Mouse (Mus musculus): ENCODE results near the gene Tex45. TPM values are rescaled to one million over a fixed set of nuclear protein-coding genes. Genes with fewer than 3 reads are reported as not detected.

Gene Tex45
- polyA plus RNA-seq, 2 experiments = 0.10 TPM; not detected in 1

GRCm38 (mm10) chr8:3500235-3501090, 29.8 kb downstream of the Tex45 start, which contains the start of gene Mcoln1:
Gene Mcoln1, plus strand, starts transcription at chr8:3500457.
- ATAC-seq (ENCODE audit: insufficient read depth) (peak; percentile 90), DNase-seq (ENCODE audit: low read depth in 3 of 3, low spot score in 3 of 3) (peak; percentile 95 to 96 (median 96))
- Histone ChIP-seq H3K9me3 (ENCODE audit: control insufficient read depth, low read length) (no peaks in the 10 kb centered on the region), H3K4me1 (replicated peaks; ENCODE audit: control insufficient read depth in 2 of 2, insufficient read depth in 2 of 2, low read length in 1 of 2) (peaks cover 2 to 15% of the 10 kb centered on the region in 2 experiments; a peak in 2 of 4 replicates), H3K9ac (replicated peaks) (peak within 1 kb of the TSS; percentile 79), H3K4me3 (ENCODE audit: insufficient read depth in 1 of 2, low read depth in 2 of 2, low read length in 2 of 2) (peak within 1 kb of the TSS; percentile 74 to 93), H3K36me3 (replicated peaks; ENCODE audit: control insufficient read depth, insufficient read depth, low read depth) (no peaks in the 10 kb centered on the region), H3K27ac (peak within 1 kb of the TSS; percentile 81), H3K4me2 (ENCODE audit: low read depth) (peak within 1 kb of the TSS; percentile 79), H3K27me3 (ENCODE audit: control insufficient read depth, insufficient read depth, low read length) (no peaks in the 10 kb centered on the region)
- TF ChIP-seq CTCF (IDR thresholded peaks at IDR 0.05; ENCODE audit: low read depth) = peak; percentile 39
- peak; percentile 41; the same call in 1 of the 2 replicates for TF ChIP-seq EP300 (IDR thresholded peaks at IDR 0.05; ENCODE audit: low read depth)
- under 1% methylated on average over 70 of the region's 70 CpGs for WGBS (ENCODE audit: insufficient replicate concordance)

- peaks cover 2 to 15% of the 10 kb centered on the region in 2 experiments; a peak in 2 of 4 replicates for H3K4me1 ChIP-seq (replicated peaks; ENCODE audit: control insufficient read depth in 2 of 2, insufficient read depth in 2 of 2, low read length in 1 of 2)
- H3K27ac ChIP-seq = no peak overlapping the region
- no peaks in the 10 kb centered on the region for H3K27me3 ChIP-seq (ENCODE audit: control insufficient read depth, insufficient read depth, low read length)
- ATAC-seq (ENCODE audit: insufficient read depth) = no peak
- 42% methylated on average over 4 of the region's 4 CpGs for WGBS (ENCODE audit: insufficient replicate concordance)
- no peak overlapping the region for H3K4me2 ChIP-seq (ENCODE audit: low read depth)
- no peak for DNase-seq (ENCODE audit: low read depth in 3 of 3, low spot score in 3 of 3)
- H3K9me3 ChIP-seq (ENCODE audit: control insufficient read depth, low read length) = no peaks in the 10 kb centered on the region
- no peaks in the 10 kb centered on the region for H3K36me3 ChIP-seq (replicated peaks; ENCODE audit: control insufficient read depth, insufficient read depth, low read depth)
- TF ChIP-seq CTCF (IDR thresholded peaks at IDR 0.05; ENCODE audit: low read depth) (no peak), EP300 (IDR thresholded peaks at IDR 0.05; ENCODE audit: low read depth) (no peak)
- H3K4me3 ChIP-seq (ENCODE audit: insufficient read depth in 1 of 2, low read depth in 2 of 2, low read length in 2 of 2) = no peak overlapping the region
- no peak overlapping the region for H3K9ac ChIP-seq (replicated peaks)
These were observed 31.6 kb downstream of the Tex45 start for GRCm38 (mm10) chr8:3502217-3502616.

- no peaks in the 10 kb centered on the region for H3K27me3 ChIP-seq (ENCODE audit: control insufficient read depth, insufficient read depth, low read length)
- H3K4me1 ChIP-seq (replicated peaks; ENCODE audit: control insufficient read depth in 2 of 2, insufficient read depth in 2 of 2, low read length in 1 of 2) = peaks cover 0 to 2% of the 10 kb centered on the region in 2 experiments; a peak in 1 of 4 replicates
- DNase-seq (ENCODE audit: low read depth in 3 of 3, low spot score in 3 of 3) = no peak
- no peaks in the 10 kb centered on the region for H3K9me3 ChIP-seq (ENCODE audit: control insufficient read depth, low read length)
- H3K27ac ChIP-seq = no peak overlapping the region
- peak; percentile 36; the same call in 1 of the 2 replicates for ATAC-seq (ENCODE audit: insufficient read depth)
- no peak overlapping the region for H3K4me3 ChIP-seq (ENCODE audit: insufficient read depth in 1 of 2, low read depth in 2 of 2, low read length in 2 of 2)
- no peak overlapping the region for H3K4me2 ChIP-seq (ENCODE audit: low read depth)
- H3K36me3 ChIP-seq (replicated peaks; ENCODE audit: control insufficient read depth, insufficient read depth, low read depth) = no peaks in the 10 kb centered on the region; the same call in 1 of the 2 replicates
- no peak overlapping the region for H3K9ac ChIP-seq (replicated peaks)
- WGBS (ENCODE audit: insufficient replicate concordance) = 65% methylated on average over 6 of the region's 6 CpGs
- TF ChIP-seq CTCF (IDR thresholded peaks at IDR 0.05; ENCODE audit: low read depth) = no peak
- TF ChIP-seq EP300 (IDR thresholded peaks at IDR 0.05; ENCODE audit: low read depth) = no peak
These were observed 37.5 kb downstream of the Tex45 start for GRCm38 (mm10) chr8:3507979-3508754.

- 35% methylated on average over 13 of the region's 13 CpGs for WGBS (ENCODE audit: insufficient replicate concordance)
- H3K9ac ChIP-seq (replicated peaks) = peak overlapping the region; percentile 50
- peak overlapping the region; percentile 100 for H3K4me2 ChIP-seq (ENCODE audit: low read depth)
- H3K27me3 ChIP-seq (ENCODE audit: control insufficient read depth, insufficient read depth, low read length) = no peaks in the 10 kb centered on the region
- TF ChIP-seq CTCF (IDR thresholded peaks at IDR 0.05; ENCODE audit: low read depth) (no peak), EP300 (IDR thresholded peaks at IDR 0.05; ENCODE audit: low read depth) (no peak)
- peaks cover 15 to 18% of the 10 kb centered on the region in 2 experiments for H3K4me1 ChIP-seq (replicated peaks; ENCODE audit: control insufficient read depth in 2 of 2, insufficient read depth in 2 of 2, low read length in 1 of 2)
- peak overlapping the region; percentile 22; the same call in 1 of the 2 replicates for H3K27ac ChIP-seq
- no peak for DNase-seq (ENCODE audit: low read depth in 3 of 3, low spot score in 3 of 3)
- H3K36me3 ChIP-seq (replicated peaks; ENCODE audit: control insufficient read depth, insufficient read depth, low read depth) = no peaks in the 10 kb centered on the region; the same call in 1 of the 2 replicates
- H3K4me3 ChIP-seq (ENCODE audit: insufficient read depth in 1 of 2, low read depth in 2 of 2, low read length in 2 of 2) = peak overlapping the region; percentile 37 to 84; a peak in 3 of 4 replicates
- ATAC-seq (ENCODE audit: insufficient read depth) = no peak
- H3K9me3 ChIP-seq (ENCODE audit: control insufficient read depth, low read length) = no peaks in the 10 kb centered on the region
These were observed 44.1 kb downstream of the Tex45 start for GRCm38 (mm10) chr8:3514681-3515247.

Data from liver, embryonic 14.5 days (tissue).